19 mouse cellular contexts compared by ENCODE assay signal in the genomic region with DNA sequence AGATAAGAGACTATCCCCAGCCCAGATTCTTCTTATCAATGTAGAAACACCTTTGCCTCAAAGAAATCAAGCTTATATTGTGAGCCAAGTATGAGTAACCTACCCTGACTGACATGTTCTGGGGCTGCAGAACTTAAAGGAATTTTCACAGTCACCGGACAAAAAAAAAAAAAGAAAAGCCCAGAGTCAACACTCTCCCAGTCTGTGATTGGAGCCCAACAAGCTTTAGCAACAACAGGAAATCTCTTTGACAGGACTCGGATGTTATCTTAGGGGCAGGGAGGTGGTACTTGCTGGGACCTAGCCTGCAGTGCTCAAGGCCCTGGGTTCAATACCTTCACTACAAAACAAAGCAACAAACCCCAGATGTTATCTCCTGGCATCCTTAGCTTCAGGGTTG.
DNase-seq lines count a peak whose midpoint lies in the region; ATAC-seq and TF ChIP-seq lines count a peak whose summit lies in the region.
"Had no signal": no experiment of that assay in that cellular context is flagged by ENCODE, and none has a peak within 500 bp of the region (broad histone marks: within the 10 kb centered on the region; RNA-seq: fewer than 3 reads in every experiment).

No protein-coding gene starts in this region.

- TF ChIP-seq CTCF in lung, postnatal 0 days (IDR thresholded peaks at IDR 0.05) = no peak

- peak; percentile 22 for DNase-seq in embryonic facial prominence, embryonic 14.5 days (ENCODE audit: low spot score)
- no peak for DNase-seq in embryonic facial prominence, embryonic 10.5 days (ENCODE audit: low spot score)
- DNase-seq in lung, postnatal 0 days (ENCODE audit: low spot score) = peak; percentile 17
- DNase-seq in lung, postnatal 25 days (ENCODE audit: low spot score) = no peak
- DNase-seq in urinary bladder, postnatal 36 days (ENCODE audit: low spot score in 2 of 2) = peak; percentile 12 to 20
- DNase-seq in urinary bladder, postnatal 4 days (ENCODE audit: low spot score in 2 of 2) = no peak
- no peak for DNase-seq in right cerebral cortex, postnatal 36 days (ENCODE audit: low spot score in 2 of 2)
- DNase-seq: adrenal gland, adult 2 months; adrenal gland, postnatal 25 days; cerebellum, adult 2 months; cerebellum, postnatal 10 days; gastrocnemius, adult 2 months; gastrocnemius, postnatal 25 days had no signal

- no peaks in the 10 kb centered on the region for H3K36me3 ChIP-seq in embryonic facial prominence, embryonic 14.5 days (ENCODE audit: control insufficient read depth, insufficient read depth, low read length)
- no peaks in the 10 kb centered on the region for H3K36me3 ChIP-seq in embryonic facial prominence, embryonic 10.5 days (replicated peaks)
- no peaks in the 10 kb centered on the region for H3K36me3 ChIP-seq in lung, postnatal 0 days (ENCODE audit: insufficient read depth, low read length)
- H3K36me3 ChIP-seq: embryonic facial prominence, embryonic 13.5 days; forebrain, embryonic 10.5 days; heart, embryonic 12.5 days; hindbrain, embryonic 15.5 days had no signal

- no peak overlapping the region for H3K27ac ChIP-seq in embryonic facial prominence, embryonic 14.5 days (replicated peaks; ENCODE audit: low read depth, low read length)
- H3K27ac ChIP-seq in embryonic facial prominence, embryonic 10.5 days (replicated peaks) = no peak overlapping the region
- no peak overlapping the region for H3K27ac ChIP-seq in lung, postnatal 0 days (ENCODE audit: low read length)
- H3K27ac ChIP-seq: embryonic facial prominence, embryonic 13.5 days; forebrain, embryonic 10.5 days; gastrocnemius, adult 2 months; hindbrain, embryonic 15.5 days had no signal

- H3K9me3 ChIP-seq in embryonic facial prominence, embryonic 14.5 days (ENCODE audit: control insufficient read depth, low read length) = no peaks in the 10 kb centered on the region
- no peaks in the 10 kb centered on the region for H3K9me3 ChIP-seq in embryonic facial prominence, embryonic 10.5 days
- no peaks in the 10 kb centered on the region for H3K9me3 ChIP-seq in lung, postnatal 0 days (ENCODE audit: low read length)
- H3K9me3 ChIP-seq: embryonic facial prominence, embryonic 13.5 days; forebrain, embryonic 10.5 days; heart, embryonic 12.5 days; hindbrain, embryonic 15.5 days had no signal

- no peak overlapping the region for H3K4me3 ChIP-seq in embryonic facial prominence, embryonic 14.5 days (ENCODE audit: low read depth, low read length)
- H3K4me3 ChIP-seq in embryonic facial prominence, embryonic 10.5 days = no peak overlapping the region
- no peak overlapping the region for H3K4me3 ChIP-seq in lung, postnatal 0 days (ENCODE audit: low read depth, low read length)
- H3K4me3 ChIP-seq: embryonic facial prominence, embryonic 13.5 days; erythroblast, embryonic 14.5 days; forebrain, embryonic 10.5 days; gastrocnemius, adult 2 months; heart, embryonic 12.5 days; hindbrain, embryonic 15.5 days had no signal

- 28% methylated on average over 2 of the region's 2 CpGs for WGBS in embryonic facial prominence, embryonic 14.5 days
- WGBS in embryonic facial prominence, embryonic 10.5 days = 33% methylated on average over 2 of the region's 2 CpGs
- 4% methylated on average over 2 of the region's 2 CpGs for WGBS in lung, postnatal 0 days

- no peak overlapping the region for H3K9ac ChIP-seq in embryonic facial prominence, embryonic 14.5 days (ENCODE audit: low read depth, low read length)
- H3K9ac ChIP-seq in lung, postnatal 0 days (replicated peaks; ENCODE audit: low read depth) = no peak overlapping the region
- H3K9ac ChIP-seq: embryonic facial prominence, embryonic 13.5 days; heart, embryonic 12.5 days; hindbrain, embryonic 15.5 days had no signal

- peaks cover 12% of the 10 kb centered on the region for H3K27me3 ChIP-seq in embryonic facial prominence, embryonic 14.5 days (replicated peaks; ENCODE audit: control insufficient read depth, insufficient read depth, low read length)
- H3K27me3 ChIP-seq in embryonic facial prominence, embryonic 10.5 days (replicated peaks; ENCODE audit: low read depth, poor library complexity, severe bottlenecking) = peaks cover 43% of the 10 kb centered on the region
- H3K27me3 ChIP-seq in lung, postnatal 0 days (replicated peaks; ENCODE audit: insufficient read depth, low read length) = 0 out of 2 replicates have a peak, but pooled peaks cover 5% of the 10 kb centered on the region

- no peak for TF ChIP-seq EP300 in lung, postnatal 0 days (IDR thresholded peaks at IDR 0.05)

- H3K4me1 ChIP-seq in embryonic facial prominence, embryonic 14.5 days (ENCODE audit: control insufficient read depth, insufficient read depth, low read length) = no peaks in the 10 kb centered on the region
- H3K4me1 ChIP-seq in embryonic facial prominence, embryonic 10.5 days = peaks cover 13% of the 10 kb centered on the region
- H3K4me1 ChIP-seq in lung, postnatal 0 days (ENCODE audit: insufficient read depth, low read depth, low read length) = no peaks in the 10 kb centered on the region; the same call in 1 of the 2 replicates
- H3K4me1 ChIP-seq: embryonic facial prominence, embryonic 13.5 days; hindbrain, embryonic 15.5 days had no signal

- no peak for ATAC-seq in embryonic facial prominence, embryonic 14.5 days (ENCODE audit: low read depth)
- peak; percentile 57 for ATAC-seq in lung, postnatal 0 days
- ATAC-seq: forebrain, embryonic 14.5 days had no signal

- H3K4me2 ChIP-seq in embryonic facial prominence, embryonic 14.5 days (ENCODE audit: low read depth, low read length) = no peak overlapping the region
- peak overlapping the region; percentile 19; the same call in 1 of the 2 replicates for H3K4me2 ChIP-seq in lung, postnatal 0 days (replicated peaks; ENCODE audit: low read depth, low read length)
- H3K4me2 ChIP-seq: embryonic facial prominence, embryonic 13.5 days; heart, embryonic 12.5 days; hindbrain, embryonic 15.5 days had no signal

Comparison
In these comparisons a context has a peak if more than half of its experiments do, and no peak if none do; other contexts are left out.
1. DNase-seq: peak in embryonic facial prominence, embryonic 14.5 days (single experiment), lung, postnatal 0 days (single experiment) and urinary bladder, postnatal 36 days (2 of 2); none in embryonic facial prominence, embryonic 10.5 days (single experiment), lung, postnatal 25 days (single experiment), urinary bladder, postnatal 4 days (0 of 2) and right cerebral cortex, postnatal 36 days (0 of 2).